Mouse (Mus musculus) testis, adult 2 months (tissue): ENCODE data around the gene Rasgef1b.

ENCODE experiments used
- CTCF ChIP-seq: fragments of 200-500 bp; IDR thresholded peaks from 2 replicates; pipeline ENCODE4 v1.5.1; 2012; ENCODE audit warnings: low read depth, mild to moderate bottlenecking, inconsistent platforms, low read length, moderate library complexity; ENCODE audit not compliant: control insufficient read depth, insufficient read depth, insufficient replicate concordance
- POLR2A ChIP-seq: fragments of 200-500 bp; IDR thresholded peaks from 2 replicates; pipeline ENCODE4 v1.6.1; 2012; ENCODE audit warnings: low read depth, mild to moderate bottlenecking, inconsistent platforms, low read length, moderate library complexity; ENCODE audit not compliant: control insufficient read depth

- TF ChIP-seq CTCF (no peak), POLR2A (no peak)
Observed at GRCm38 (mm10) chr5:99383783-99384281, 345.0 kb downstream of the Rasgef1b start.
